Mouse (Mus musculus) liver, adult 2 months (tissue): ENCODE measurements around the gene Megf11. TPM values are rescaled to one million over a fixed set of nuclear protein-coding genes. Genes with fewer than 3 reads are reported as not detected.

Source experiments
- DNase-seq: peaks from one replicate; pipeline ENCODE4 v3.0.0-alpha.2; 2011; ENCODE audit warnings: low read depth, low spot score; ENCODE audit errors: extremely low read depth
- H3K27ac ChIP-seq: fragments of 200-500 bp; replicated peaks from 2 replicates; pipeline ENCODE4 v1.5.1; 2012; ENCODE audit warnings: low read depth, mild to moderate bottlenecking, control low read depth, inconsistent platforms, low read length; ENCODE audit not compliant: insufficient read depth
- H3K27me3 ChIP-seq: fragments of 200-500 bp; 2 replicates; pipeline ENCODE4 v1.6.1; 2012; ENCODE audit warnings: mild to moderate bottlenecking, moderate library complexity, low read length, inconsistent platforms; ENCODE audit not compliant: control insufficient read depth, insufficient read depth
- H3K36me3 ChIP-seq: fragments of 200-500 bp; 2 replicates; pipeline ENCODE4 v1.6.1; 2012; ENCODE audit warnings: low read length, inconsistent platforms; ENCODE audit not compliant: control insufficient read depth, insufficient read depth
- H3K4me1 ChIP-seq: fragments of 200-500 bp; 2 replicates; pipeline ENCODE4 v1.6.1; 2011; ENCODE audit warnings: low read length; ENCODE audit not compliant: control insufficient read depth, insufficient read depth
- H3K4me3 ChIP-seq: fragments of 200-500 bp; 2 replicates; pipeline ENCODE4 v1.5.1; 2011; ENCODE audit warnings: low read depth, mild to moderate bottlenecking, control low read depth, low read length, moderate library complexity; ENCODE audit not compliant: insufficient read depth
- H3K79me2 ChIP-seq: fragments of 200-500 bp; 2 replicates; pipeline ENCODE4 v1.6.1; 2012; ENCODE audit warnings: inconsistent platforms, mild to moderate bottlenecking, low read length, moderate library complexity; ENCODE audit not compliant: control insufficient read depth, insufficient read depth
- H3K9ac ChIP-seq: fragments of 200-500 bp; 2 replicates; pipeline ENCODE4 v1.6.1; 2012; ENCODE audit warnings: low read depth, mild to moderate bottlenecking, control low read depth, inconsistent platforms, low read length
- CTCF ChIP-seq: fragments of 200-500 bp; IDR thresholded peaks from 2 replicates; pipeline ENCODE4 v1.5.1; 2011; ENCODE audit warnings: low read depth, low read length, control low read depth
- POLR2A ChIP-seq: fragments of 200-500 bp; IDR thresholded peaks from 2 replicates; pipeline ENCODE4 v1.6.1; 2011; ENCODE audit warnings: low read length, control low read depth; ENCODE audit not compliant: insufficient read depth; ENCODE audit errors: extremely low read depth
- WGBS: fragments of 180-500 bp; shearing (Covaris S2); methylation state at CpG from one replicate; pipeline ENCODE4 v1.1.7; 2018; 5-methylcytosine and 5-hydroxymethylcytosine counted together
- polyA plus RNA-seq: library from polyadenylated mRNA; depleted of rRNA; stranded (reverse); fragments of >200 nt; gene quantifications from 2 replicates; pipeline ENCODE4 v1.2.3, GENCODE M21; 2012
- total RNA-seq: library from RNA; depleted of rRNA; stranded (reverse); fragments of >200 nt; gene quantifications from 2 replicates; pipeline ENCODE4 v1.2.3, GENCODE M21; 2014

Gene Megf11
- total and polyA plus RNA-seq, 2 experiments: 0.09 to 0.13 TPM

- Histone ChIP-seq H3K27me3 (peaks cover 19% of the 10 kb centered on the region), H3K4me1 (peaks cover 8% of the 10 kb centered on the region), H3K9ac (no peak overlapping the region), H3K4me3 (no peak overlapping the region), H3K36me3 (no peaks in the 10 kb centered on the region), H3K27ac (no peak overlapping the region), H3K79me2 (no peaks in the 10 kb centered on the region)
- no peak for DNase-seq
- whole genome bisulfite sequencing: 6% methylated on average over 45 of the region's 45 CpGs
- no peak for TF ChIP-seq POLR2A
- no peak for TF ChIP-seq CTCF
Observed at GRCm38 (mm10) chr9:64386466-64387211, 1.2 kb downstream of the Megf11 start.

GRCm38 (mm10) chr9:64389576-64390292 is 4.3 kb downstream of the Megf11 start:
- no peak for TF ChIP-seq POLR2A
- TF ChIP-seq CTCF: no peak
- WGBS: 65% methylated on average over 7 of the region's 7 CpGs
- H3K36me3 ChIP-seq: no peaks in the 10 kb centered on the region
- no peak overlapping the region for H3K4me3 ChIP-seq
- no peak for DNase-seq
- no peaks in the 10 kb centered on the region; the same call in 1 of the 2 replicates for H3K4me1 ChIP-seq
- H3K79me2 ChIP-seq: no peaks in the 10 kb centered on the region
- peaks cover 19% of the 10 kb centered on the region for H3K27me3 ChIP-seq
- H3K27ac ChIP-seq: no peak overlapping the region
- no peak overlapping the region for H3K9ac ChIP-seq

- WGBS: 61% methylated on average over 5 of the region's 5 CpGs
- DNase-seq: peak; percentile 30
- no peaks in the 10 kb centered on the region for H3K36me3 ChIP-seq
- H3K27ac ChIP-seq: no peak overlapping the region
- H3K27me3 ChIP-seq: no peaks in the 10 kb centered on the region
- H3K4me1 ChIP-seq: no peaks in the 10 kb centered on the region
- no peaks in the 10 kb centered on the region for H3K79me2 ChIP-seq
- H3K9ac ChIP-seq: no peak overlapping the region
- no peak overlapping the region for H3K4me3 ChIP-seq
- TF ChIP-seq CTCF (peak; percentile 89), POLR2A (no peak)
Observed at GRCm38 (mm10) chr9:64393914-64394596, 8.6 kb downstream of the Megf11 start.

- no peaks in the 10 kb centered on the region for H3K79me2 ChIP-seq
- no peaks in the 10 kb centered on the region for H3K36me3 ChIP-seq
- no peak for DNase-seq
- no peaks in the 10 kb centered on the region for H3K27me3 ChIP-seq
- WGBS: 87% methylated on average over 7 of the region's 7 CpGs
- no peak overlapping the region for H3K9ac ChIP-seq
- no peaks in the 10 kb centered on the region for H3K4me1 ChIP-seq
- no peak overlapping the region for H3K4me3 ChIP-seq
- TF ChIP-seq POLR2A (no peak), CTCF (no peak)
- no peak overlapping the region for H3K27ac ChIP-seq
Observed at GRCm38 (mm10) chr9:64395238-64395920, 10.0 kb downstream of the Megf11 start.

GRCm38 (mm10) chr9:64397108-64397507 is 11.7 kb downstream of the Megf11 start:
- DNase-seq: peak; percentile 26
- no peak overlapping the region for H3K4me3 ChIP-seq
- H3K9ac ChIP-seq: no peak overlapping the region
- no peaks in the 10 kb centered on the region for H3K27me3 ChIP-seq
- WGBS: 38% methylated on average over 1 of the region's 1 CpGs
- no peak for TF ChIP-seq POLR2A
- TF ChIP-seq CTCF: peak; percentile 54
- no peak overlapping the region for H3K27ac ChIP-seq
- H3K79me2 ChIP-seq: no peaks in the 10 kb centered on the region
- no peaks in the 10 kb centered on the region for H3K4me1 ChIP-seq
- H3K36me3 ChIP-seq: no peaks in the 10 kb centered on the region
